Mouse (Mus musculus): ENCODE results near the gene Rprd1b.

- TF ChIP-seq CTCF (conservative IDR thresholded peaks at IDR 0.05; ENCODE audit: insufficient read depth, insufficient read length, low read depth, low read length): no peak
- TF ChIP-seq POLR2A (IDR thresholded peaks at IDR 0.05; ENCODE audit: low read depth, low read length): no peak
Measured at GRCm38 (mm10) chr2:158127872-158128271, 99.6 kb downstream of the Rprd1b start.

Data from kidney, adult 2 months (tissue).